Mouse (Mus musculus) midbrain, embryonic 13.5 days (tissue): ENCODE measurements at regions not wholly inside any gene's neighbourhood (a gene's known extent, or its start where the extent isn't known, plus 50 kb on each side); places are given as distances from the start of the nearest gene placed in this dataset.
A peak's percentile ranks its signal among the peaks of the same experiment; 100 is the strongest.

Source experiments
- ATAC-seq: fragments of 200-750 bp; cut with Nextera tagmentation; 2 replicates; pipeline ENCODE4 v1.8.0; 2017; ENCODE audit warnings: mild to moderate bottlenecking, moderate TSS enrichment, moderate library complexity
- H3K27ac ChIP-seq: fragments of 300-500 bp; sonication (generic); 2 replicates; pipeline ENCODE4 v1.5.1; 2015; ENCODE audit warnings: inconsistent platforms, mild to moderate bottlenecking, moderate library complexity
- H3K27me3 ChIP-seq: fragments of 300-500 bp; sonication (generic); 2 replicates; pipeline ENCODE4 v1.6.1; 2015; ENCODE audit warnings: mild to moderate bottlenecking, inconsistent platforms
- H3K36me3 ChIP-seq: fragments of 300-500 bp; sonication (generic); 2 replicates; pipeline ENCODE4 v1.6.1; 2015; ENCODE audit warnings: mild to moderate bottlenecking, inconsistent platforms
- H3K4me1 ChIP-seq: fragments of 300-500 bp; sonication (generic); replicated peaks from 2 replicates; pipeline ENCODE4 v1.6.1; 2015; ENCODE audit warnings: inconsistent platforms
- H3K4me2 ChIP-seq: fragments of 300-500 bp; sonication (generic); replicated peaks from 2 replicates; pipeline ENCODE4 v1.6.1; 2015; ENCODE audit warnings: moderate library complexity, mild to moderate bottlenecking, inconsistent platforms
- H3K4me3 ChIP-seq: fragments of 300-500 bp; sonication (generic); replicated peaks from 2 replicates; pipeline ENCODE4 v1.5.1; 2015; ENCODE audit warnings: mild to moderate bottlenecking, inconsistent platforms
- H3K9ac ChIP-seq: fragments of 300-500 bp; sonication (generic); replicated peaks from 2 replicates; pipeline ENCODE4 v1.6.1; 2015; ENCODE audit warnings: mild to moderate bottlenecking, inconsistent platforms
- H3K9me3 ChIP-seq: fragments of 300-500 bp; sonication (generic); 2 replicates; pipeline ENCODE4 v1.6.1; 2016; ENCODE audit warnings: mild to moderate bottlenecking, inconsistent platforms
- WGBS: fragments of 180-500 bp; shearing (Covaris S2); methylation state at CpG from one replicate; pipeline ENCODE4 v1.1.7; 2015; 5-methylcytosine and 5-hydroxymethylcytosine counted together

DNA sequence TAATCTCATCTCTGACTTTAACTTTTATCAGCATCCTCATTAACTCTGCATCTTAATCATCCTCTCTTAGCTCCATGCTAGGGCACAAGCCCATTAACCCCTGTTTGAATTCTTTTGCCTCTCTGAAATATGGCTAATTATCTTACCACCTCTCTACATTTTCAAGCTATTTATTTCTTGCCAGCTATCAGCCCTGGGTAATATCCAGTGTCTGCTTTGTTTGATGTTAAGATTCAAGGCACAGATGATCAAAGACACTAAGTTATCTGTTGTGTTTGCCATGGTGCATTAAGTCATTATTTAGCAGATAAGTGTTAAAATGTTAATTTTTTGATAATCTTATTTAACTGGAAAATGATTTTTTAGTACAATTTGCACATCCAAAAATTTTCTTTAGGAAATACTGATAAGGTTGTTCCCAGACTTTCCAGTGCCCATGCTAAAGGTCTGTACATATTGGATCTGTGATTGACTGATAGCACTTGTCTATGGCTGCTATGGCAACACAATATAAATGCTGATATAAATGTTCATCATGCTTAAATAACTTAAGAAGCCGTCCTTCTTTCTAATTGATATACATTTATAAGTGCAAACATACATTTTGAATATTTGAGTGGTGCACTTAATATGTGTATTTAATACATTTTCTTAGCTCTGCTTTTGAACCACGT is 264.6 kb upstream of the Slc5a7 start:
- Histone ChIP-seq H3K4me2 (no peak overlapping the region), H3K9ac (no peak overlapping the region), H3K4me3 (no peak overlapping the region), H3K36me3 (no peaks in the 10 kb centered on the region), H3K4me1 (no peaks in the 10 kb centered on the region), H3K27me3 (no peaks in the 10 kb centered on the region), H3K9me3 (no peaks in the 10 kb centered on the region), H3K27ac (no peak overlapping the region)
- ATAC-seq = 0 out of 2 replicates have a peak, but pooled peaks have one; percentile 37
- 81% methylated on average over 2 of the region's 2 CpGs for WGBS
